Mouse (Mus musculus): ENCODE data around the gene Nkx3-2. TPM values are rescaled to one million over a fixed set of nuclear protein-coding genes. Genes with fewer than 3 reads are reported as not detected.

Nkx3-2 gene
- polyA plus RNA-seq, 1 experiment from 2014 or later, result 2.6 TPM

DNA sequence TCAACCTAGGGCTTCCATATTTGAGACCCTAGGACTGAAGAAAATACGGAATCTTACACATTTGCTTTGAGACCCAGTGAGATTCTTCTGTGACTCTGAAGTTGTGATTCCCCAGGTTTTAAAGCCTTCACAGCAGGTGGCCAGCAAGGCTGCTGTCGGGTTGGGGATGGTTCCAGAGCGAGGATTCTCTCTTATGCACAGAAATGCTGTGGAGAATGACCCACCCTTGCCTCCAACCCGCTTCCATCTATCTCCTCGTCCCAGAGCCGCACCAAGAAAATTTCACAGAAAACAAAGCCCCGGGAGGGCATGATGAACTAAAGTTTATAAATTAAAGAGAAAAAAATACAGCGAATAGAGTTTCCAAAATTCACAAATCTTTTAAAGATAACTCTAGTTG, 4.2 kb downstream of the Nkx3-2 start:
- 39% methylated on average over 8 of the region's 8 CpGs for WGBS
- Histone ChIP-seq H3K4me3 (replicated peaks) (no peak overlapping the region), H3K27me3 (replicated peaks) (peaks cover 75% of the 10 kb centered on the region)

DNA sequence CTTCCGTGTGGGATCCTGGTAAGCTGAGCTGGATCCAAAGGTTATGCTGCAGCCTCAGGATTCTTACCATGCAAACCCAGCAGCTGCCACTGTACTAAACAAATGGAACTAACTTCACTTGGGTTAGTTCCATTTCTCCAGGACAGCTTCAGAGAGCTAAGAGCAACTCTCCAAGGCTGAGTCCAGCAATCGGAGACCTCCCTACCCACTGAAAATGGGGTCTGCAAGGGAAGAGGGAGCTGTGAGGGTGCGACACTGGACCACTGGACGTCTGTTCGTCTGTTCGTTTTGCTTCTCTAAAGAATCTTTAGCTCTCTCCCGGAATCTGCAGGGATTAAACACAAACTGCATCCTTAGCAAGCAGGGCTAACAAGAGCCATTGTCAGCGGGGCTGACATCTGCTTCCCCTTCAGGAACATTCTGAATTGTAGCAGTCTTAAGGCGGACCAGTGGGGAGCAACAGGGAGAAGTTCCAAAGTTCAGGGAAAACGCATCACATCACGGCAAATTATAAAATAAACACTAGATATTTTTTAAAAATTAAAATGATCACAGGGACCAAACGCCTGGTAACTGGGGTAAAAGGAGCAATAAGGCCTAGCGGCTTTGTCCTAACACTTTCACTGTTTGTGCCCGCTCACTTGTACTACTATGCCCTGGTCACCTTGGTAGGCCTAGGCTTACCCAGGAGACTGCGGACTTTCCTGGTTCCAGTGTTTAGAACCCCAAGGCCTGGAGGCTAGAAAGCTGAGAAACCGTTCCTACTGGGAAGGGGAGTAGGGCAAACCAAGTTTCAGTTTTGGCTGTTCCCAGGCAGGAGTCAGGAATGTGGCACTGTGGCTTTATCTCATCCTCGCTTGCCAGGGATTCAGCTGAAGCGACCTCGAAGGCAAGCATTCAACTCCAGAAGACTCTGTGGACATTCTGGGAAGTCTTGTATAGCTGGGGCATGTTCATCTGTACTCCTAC, 5.3 kb downstream of the Nkx3-2 start:
- Histone ChIP-seq H3K4me3 (replicated peaks) (no peak overlapping the region), H3K9me3 (no peaks in the 10 kb centered on the region), H3K36me3 (no peaks in the 10 kb centered on the region), H3K27ac (no peak overlapping the region), H3K9ac (no peak overlapping the region), H3K4me1 (replicated peaks) (peaks cover 13% of the 10 kb centered on the region), H3K27me3 (replicated peaks) (peaks cover 76% of the 10 kb centered on the region), H3K4me2 (replicated peaks) (no peak overlapping the region)
- WGBS, result 42% methylated on average over 19 of the region's 19 CpGs
- no peak for ATAC-seq

More for the DNA sequence above, 4.2 kb downstream of the Nkx3-2 start:
- H3K9me3 ChIP-seq, result no peaks in the 10 kb centered on the region
- H3K4me2 ChIP-seq (replicated peaks), result no peak overlapping the region
- H3K36me3 ChIP-seq, result no peaks in the 10 kb centered on the region
- no peak for ATAC-seq
- peaks cover 16% of the 10 kb centered on the region for H3K4me1 ChIP-seq (replicated peaks)
- H3K9ac ChIP-seq, result no peak overlapping the region
- no peak overlapping the region for H3K27ac ChIP-seq

DNA sequence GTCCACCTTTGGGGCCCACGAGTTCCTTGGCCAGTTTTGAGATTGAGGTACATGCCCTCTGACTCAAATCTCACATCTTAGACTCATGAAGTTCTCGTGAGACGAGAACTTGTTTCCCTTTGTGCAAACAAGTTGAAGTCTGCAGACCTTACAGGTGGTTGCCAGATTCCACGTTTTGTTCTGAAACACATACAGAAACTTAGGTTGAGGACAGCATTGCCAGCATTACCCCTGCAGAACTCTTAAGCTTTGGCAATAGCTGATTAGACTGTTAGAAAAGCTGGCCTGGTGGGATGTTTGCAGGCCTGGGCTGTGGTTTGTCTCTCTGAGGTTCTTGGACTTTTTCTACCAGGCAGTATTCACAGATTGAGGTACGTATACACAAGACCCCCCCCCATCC, 7.0 kb downstream of the Nkx3-2 start:
- WGBS, result 38% methylated on average over 5 of the region's 5 CpGs

DNA sequence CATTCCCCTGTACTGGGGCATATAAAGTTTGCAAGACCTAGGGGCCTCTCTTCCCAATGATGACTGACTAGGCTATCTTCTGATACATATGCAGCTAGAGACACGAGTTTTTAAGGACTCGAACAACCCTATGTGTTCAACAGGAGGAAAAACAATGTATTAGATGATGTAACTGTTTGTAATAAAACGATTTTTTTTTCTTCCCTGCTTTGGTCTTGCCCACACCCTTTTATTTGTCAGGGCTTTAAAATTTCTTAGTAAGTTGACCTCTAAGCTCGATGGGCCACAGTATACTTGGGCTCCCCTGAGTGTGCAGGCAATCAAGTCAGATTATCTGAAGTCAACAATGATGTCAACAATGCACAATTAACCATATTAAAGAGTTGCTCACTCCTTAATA, 7.9 kb downstream of the Nkx3-2 start:
- Histone ChIP-seq H3K4me2 (replicated peaks) (no peak overlapping the region), H3K4me1 (replicated peaks) (peaks cover under 1% of the 10 kb centered on the region), H3K27me3 (replicated peaks) (peaks cover 68% of the 10 kb centered on the region), H3K36me3 (no peaks in the 10 kb centered on the region), H3K9ac (no peak overlapping the region), H3K9me3 (no peaks in the 10 kb centered on the region), H3K4me3 (replicated peaks) (no peak overlapping the region), H3K27ac (no peak overlapping the region)
- no peak for ATAC-seq
- WGBS, result 32% methylated on average over 4 of the region's 4 CpGs

More for the DNA sequence above, 7.0 kb downstream of the Nkx3-2 start:
- Histone ChIP-seq H3K4me2 (replicated peaks) (no peak overlapping the region), H3K4me1 (replicated peaks) (peaks cover 6% of the 10 kb centered on the region), H3K4me3 (replicated peaks) (no peak overlapping the region), H3K27ac (no peak overlapping the region), H3K36me3 (no peaks in the 10 kb centered on the region), H3K27me3 (replicated peaks) (peaks cover 69% of the 10 kb centered on the region), H3K9ac (no peak overlapping the region), H3K9me3 (no peaks in the 10 kb centered on the region)
- ATAC-seq, result no peak

DNA sequence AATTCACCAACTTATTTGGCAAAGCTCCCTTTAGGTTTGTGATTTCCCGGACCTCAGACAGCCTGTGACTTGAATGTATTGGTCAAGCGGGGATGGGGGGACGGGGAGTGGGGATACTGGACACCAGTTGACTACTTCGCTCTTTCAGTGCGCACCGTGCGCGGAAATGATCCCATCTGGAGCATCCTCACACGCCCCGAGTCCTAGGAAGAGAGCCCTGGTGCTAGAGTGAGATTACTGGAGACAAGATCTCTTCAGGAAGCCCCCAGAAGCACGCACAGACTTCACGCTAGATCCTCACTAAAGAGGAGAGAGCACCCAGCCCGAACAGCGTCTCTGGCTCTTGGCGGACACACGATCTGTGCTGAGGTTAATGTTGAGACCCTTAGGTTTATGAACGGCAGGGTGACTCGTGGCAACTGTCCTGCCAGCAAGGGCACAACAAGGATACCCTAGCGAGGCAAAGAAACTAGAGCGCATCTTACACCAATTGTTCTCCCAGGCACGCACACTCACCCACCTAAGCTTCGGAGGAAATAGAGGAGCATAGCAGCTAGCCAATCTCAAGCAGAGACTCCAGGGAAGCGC, 8.8 kb downstream of the Nkx3-2 start:
- Histone ChIP-seq H3K4me1 (replicated peaks) (no peaks in the 10 kb centered on the region), H3K4me2 (replicated peaks) (peak overlapping the region; percentile 55), H3K27me3 (replicated peaks) (peaks cover 69% of the 10 kb centered on the region), H3K36me3 (no peaks in the 10 kb centered on the region), H3K27ac (no peak overlapping the region), H3K9ac (no peak overlapping the region), H3K4me3 (replicated peaks) (no peak overlapping the region; the same call in 1 of the 2 replicates), H3K9me3 (no peaks in the 10 kb centered on the region)
- no peak for ATAC-seq
- WGBS, result 9% methylated on average over 23 of the region's 23 CpGs

DNA sequence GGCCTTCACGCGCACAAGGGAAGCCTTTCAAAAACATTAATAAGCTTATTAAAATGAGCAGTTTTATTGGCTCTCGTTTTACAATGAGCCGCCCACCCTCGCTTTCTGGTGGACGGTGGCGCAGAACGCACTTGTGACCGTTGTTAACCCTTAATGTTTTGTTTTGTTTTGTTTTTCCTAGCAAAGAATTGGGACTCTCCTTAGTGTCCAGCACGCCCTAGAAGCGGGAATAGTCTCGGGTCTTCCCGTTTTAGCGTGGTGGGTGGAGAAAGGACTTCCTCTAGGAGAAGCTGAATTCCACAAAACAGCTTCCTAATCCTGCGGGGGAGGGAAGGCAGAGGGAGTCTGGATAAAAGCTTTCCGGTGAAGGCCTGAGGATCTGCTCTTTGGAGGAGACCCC, 9.5 kb downstream of the Nkx3-2 start:
- H3K27me3 ChIP-seq (replicated peaks), result peaks cover 65% of the 10 kb centered on the region
- no peaks in the 10 kb centered on the region for H3K4me1 ChIP-seq (replicated peaks)
- peak overlapping the region; percentile 6; the same call in 1 of the 2 replicates for H3K4me3 ChIP-seq (replicated peaks)
- H3K36me3 ChIP-seq, result no peaks in the 10 kb centered on the region
- under 1% methylated on average over 16 of the region's 16 CpGs for WGBS
- peak overlapping the region; percentile 55 for H3K4me2 ChIP-seq (replicated peaks)
- ATAC-seq, result no peak
- H3K9me3 ChIP-seq, result no peaks in the 10 kb centered on the region
- H3K9ac ChIP-seq, result no peak overlapping the region
- H3K27ac ChIP-seq, result no peak overlapping the region

DNA sequence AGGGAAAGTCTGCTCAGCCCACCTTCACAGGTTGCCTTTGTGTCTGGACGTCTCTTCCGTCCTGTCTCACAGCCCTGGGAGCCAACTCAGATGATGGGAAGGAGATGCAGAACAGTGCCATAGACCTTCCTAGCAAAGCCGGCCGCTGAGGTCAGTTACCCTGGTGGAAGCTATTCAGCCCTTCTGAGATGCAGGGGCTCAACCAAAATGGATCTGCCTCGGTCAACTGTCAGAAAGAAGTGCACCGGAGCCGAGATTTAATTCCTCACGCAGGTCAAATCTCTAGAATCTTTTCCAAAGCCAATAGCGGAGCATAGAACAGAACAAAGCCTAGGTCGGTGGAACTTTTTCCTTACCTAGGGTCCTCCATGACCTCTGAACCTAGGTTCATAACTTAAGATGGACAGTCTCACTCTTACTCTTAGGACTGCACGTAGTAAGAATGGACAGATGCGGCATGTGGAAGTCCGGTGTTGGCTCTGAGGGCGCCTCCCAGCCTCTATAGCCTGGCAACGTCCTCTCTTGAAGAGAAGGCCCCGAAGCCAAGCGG, 10.0 kb downstream of the Nkx3-2 start:
- H3K27me3 ChIP-seq (replicated peaks), result peaks cover 65% of the 10 kb centered on the region
- WGBS, result 12% methylated on average over 17 of the region's 17 CpGs
- no peak overlapping the region for H3K9ac ChIP-seq

DNA sequence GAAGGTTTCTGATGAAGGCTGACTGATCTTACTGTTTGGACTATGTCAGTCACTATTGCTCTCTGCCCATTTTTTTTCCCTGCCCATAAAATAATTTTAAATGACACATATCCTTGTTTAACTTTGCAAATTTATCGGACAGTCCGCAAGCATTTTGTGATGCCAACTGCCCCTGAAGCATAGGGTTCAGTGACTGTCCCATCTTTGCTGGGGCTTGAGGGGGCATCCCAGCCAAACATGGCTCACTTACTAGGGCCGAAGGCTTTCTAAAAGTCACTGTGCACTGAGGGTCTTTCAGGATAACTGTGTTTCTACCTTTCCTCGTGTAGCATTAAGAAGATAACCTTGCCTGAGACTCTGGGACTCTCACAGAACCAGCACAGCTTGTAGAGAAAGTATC, 11.6 kb downstream of the Nkx3-2 start:
- H3K27me3 ChIP-seq (replicated peaks), result peaks cover 68% of the 10 kb centered on the region
- no peaks in the 10 kb centered on the region for H3K4me1 ChIP-seq (replicated peaks)
- H3K4me2 ChIP-seq (replicated peaks), result no peak overlapping the region
- 55% methylated on average over 4 of the region's 4 CpGs for whole genome bisulfite sequencing
- ATAC-seq, result no peak
- no peak overlapping the region for H3K27ac ChIP-seq
- no peak overlapping the region for H3K9ac ChIP-seq
- H3K4me3 ChIP-seq (replicated peaks), result no peak overlapping the region
- H3K9me3 ChIP-seq, result no peaks in the 10 kb centered on the region
- no peaks in the 10 kb centered on the region for H3K36me3 ChIP-seq

More for the DNA sequence above, 10.0 kb downstream of the Nkx3-2 start:
- Histone ChIP-seq H3K36me3 (no peaks in the 10 kb centered on the region), H3K4me3 (replicated peaks) (peak overlapping the region; percentile 6; the same call in 1 of the 2 replicates), H3K27ac (no peak overlapping the region), H3K4me1 (replicated peaks) (no peaks in the 10 kb centered on the region), H3K9me3 (no peaks in the 10 kb centered on the region), H3K4me2 (replicated peaks) (peak overlapping the region; percentile 55)
- no peak for ATAC-seq

DNA sequence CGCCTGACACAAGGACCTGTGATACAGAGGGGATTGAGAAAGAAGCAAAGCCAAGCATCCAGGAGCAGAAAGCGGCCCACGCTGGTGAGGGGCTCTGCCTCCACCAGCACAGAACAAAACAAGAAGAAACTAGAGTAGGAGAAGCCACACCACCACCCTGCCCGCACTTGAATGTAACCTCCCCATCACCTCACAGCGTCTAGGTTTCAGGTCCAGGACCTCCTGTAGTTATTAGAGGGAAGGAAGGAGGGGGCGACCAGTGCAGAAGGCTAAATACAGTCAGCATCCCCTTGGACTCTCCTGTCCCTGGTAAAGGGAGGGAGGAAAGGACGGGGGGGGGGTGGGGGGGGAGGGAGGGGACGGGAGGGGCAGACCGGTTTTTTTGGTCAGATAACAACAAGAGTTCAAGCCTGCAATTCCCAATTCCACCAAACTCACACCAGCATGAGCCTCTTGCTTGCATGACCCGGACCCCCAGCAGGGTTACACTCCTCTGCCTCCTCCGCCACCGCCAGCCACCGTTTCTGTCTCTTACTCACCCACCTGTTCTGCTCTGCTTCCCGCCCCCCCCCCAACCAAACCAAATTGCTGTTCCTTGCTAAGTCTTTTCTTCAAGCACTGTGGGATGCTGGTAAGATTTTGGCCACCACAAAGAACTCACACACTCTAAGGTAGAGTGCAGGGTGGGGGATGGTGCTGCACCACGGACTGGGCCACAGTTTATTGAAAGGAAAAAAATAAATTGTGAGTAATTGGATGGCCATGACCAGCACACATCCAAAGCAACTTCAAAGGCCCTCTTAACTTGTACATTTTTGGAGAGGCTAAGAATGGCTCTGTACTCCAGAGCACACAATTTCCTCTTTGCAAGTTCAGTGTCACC, 19.2 kb downstream of the Nkx3-2 start:
- WGBS, result 18% methylated on average over 13 of the region's 15 CpGs
- Histone ChIP-seq H3K4me2 (replicated peaks) (no peak overlapping the region), H3K4me3 (replicated peaks) (no peak overlapping the region), H3K9ac (no peak overlapping the region), H3K36me3 (no peaks in the 10 kb centered on the region), H3K9me3 (no peaks in the 10 kb centered on the region), H3K27ac (no peak overlapping the region), H3K27me3 (replicated peaks) (peaks cover 31% of the 10 kb centered on the region), H3K4me1 (replicated peaks) (no peaks in the 10 kb centered on the region)
- no peak for ATAC-seq

DNA sequence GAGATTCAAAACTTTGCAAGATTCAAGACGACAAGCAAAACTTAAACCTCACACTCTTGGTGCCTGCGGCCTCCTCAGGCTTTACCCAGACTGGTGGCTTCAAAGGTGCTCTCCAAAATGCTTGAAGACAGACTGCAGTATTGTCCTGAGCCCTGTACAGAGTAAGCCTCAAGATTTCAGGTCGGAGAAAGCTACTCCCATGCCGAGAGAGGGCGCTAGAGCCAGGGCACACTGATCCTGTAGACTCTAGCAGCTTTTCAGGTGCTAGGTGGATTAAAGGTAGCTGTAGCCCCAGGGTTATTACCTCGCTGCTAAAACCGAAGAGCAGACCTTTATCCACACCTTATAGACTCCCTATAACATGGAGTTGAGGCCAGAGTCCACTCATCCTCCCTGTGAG, 20.1 kb downstream of the Nkx3-2 start:
- no peak overlapping the region for H3K27ac ChIP-seq
- H3K9me3 ChIP-seq, result no peaks in the 10 kb centered on the region
- no peak for ATAC-seq
- 18% methylated on average over 7 of the region's 7 CpGs for WGBS
- no peak overlapping the region for H3K4me2 ChIP-seq (replicated peaks)
- H3K36me3 ChIP-seq, result no peaks in the 10 kb centered on the region
- no peaks in the 10 kb centered on the region for H3K4me1 ChIP-seq (replicated peaks)
- no peak overlapping the region for H3K4me3 ChIP-seq (replicated peaks)
- no peak overlapping the region for H3K9ac ChIP-seq
- peaks cover 31% of the 10 kb centered on the region for H3K27me3 ChIP-seq (replicated peaks)

DNA sequence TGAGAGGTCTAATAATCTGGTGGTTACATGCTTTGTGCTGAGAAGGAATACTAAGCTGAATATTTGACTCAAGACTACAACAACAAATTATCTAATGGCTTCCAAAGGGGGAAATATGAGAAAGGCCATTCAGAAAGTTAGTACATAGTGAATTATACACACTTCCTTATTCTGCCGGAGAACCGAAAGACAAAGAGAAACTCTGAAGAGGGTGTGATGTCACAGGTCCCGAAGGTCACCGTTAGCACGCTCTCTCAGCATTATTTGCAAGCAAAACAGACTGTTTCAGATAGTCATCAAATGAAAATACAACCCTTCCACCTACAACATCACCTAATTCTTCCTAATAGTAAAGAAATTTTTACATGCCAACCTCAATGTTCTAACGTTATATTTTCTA, 25.5 kb downstream of the Nkx3-2 start:
- Histone ChIP-seq H3K27ac (no peak overlapping the region), H3K9ac (no peak overlapping the region), H3K27me3 (replicated peaks) (no peaks in the 10 kb centered on the region), H3K4me1 (replicated peaks) (no peaks in the 10 kb centered on the region), H3K36me3 (no peaks in the 10 kb centered on the region), H3K4me2 (replicated peaks) (no peak overlapping the region), H3K4me3 (replicated peaks) (no peak overlapping the region), H3K9me3 (no peaks in the 10 kb centered on the region)
- 64% methylated on average over 6 of the region's 6 CpGs for WGBS
- ATAC-seq, result no peak

DNA sequence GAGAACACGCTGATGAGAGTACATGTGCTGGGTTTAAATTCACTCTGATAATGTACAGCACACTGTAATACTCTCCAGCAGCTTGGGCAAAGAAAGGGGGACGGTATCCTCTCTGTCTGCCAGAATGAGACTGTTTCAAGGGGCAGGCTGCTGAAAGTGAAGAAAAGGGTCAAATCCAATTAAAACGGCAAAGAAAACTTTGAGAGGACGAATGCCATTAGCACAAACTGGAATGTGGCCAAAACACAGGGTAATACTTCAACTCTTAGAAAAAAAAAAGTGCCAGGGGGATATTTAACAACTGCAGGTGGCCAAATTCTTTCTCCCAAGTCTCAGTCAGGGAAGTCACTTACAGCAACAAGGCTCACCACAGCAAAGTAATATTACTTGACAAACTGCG, 27.3 kb downstream of the Nkx3-2 start:
- H3K9ac ChIP-seq, result no peak overlapping the region
- ATAC-seq, result no peak
- WGBS, result 50% methylated on average over 5 of the region's 5 CpGs

More for the DNA sequence above, 27.3 kb downstream of the Nkx3-2 start:
- H3K4me3 ChIP-seq (replicated peaks), result no peak overlapping the region
- no peak overlapping the region for H3K27ac ChIP-seq
- no peaks in the 10 kb centered on the region for H3K36me3 ChIP-seq
- no peaks in the 10 kb centered on the region for H3K9me3 ChIP-seq
- H3K4me1 ChIP-seq (replicated peaks), result no peaks in the 10 kb centered on the region
- H3K27me3 ChIP-seq (replicated peaks), result no peaks in the 10 kb centered on the region
- no peak overlapping the region for H3K4me2 ChIP-seq (replicated peaks)

All from intestine, embryonic 15.5 days (tissue).